Mouse (Mus musculus): ENCODE data around the gene Dnase1l2.
"Not testable (repeated sequence)": the region's sequence is repeated elsewhere in the genome, so short reads cannot be mapped to it uniquely, and the experiment has no call there.

The Dnase1l2 gene

GRCm38 (mm10) chr17:24472512-24472911, 29.6 kb upstream of the Dnase1l2 start:
- DNase-seq (ENCODE audit: low spot score), result peak; percentile 75

DNA sequence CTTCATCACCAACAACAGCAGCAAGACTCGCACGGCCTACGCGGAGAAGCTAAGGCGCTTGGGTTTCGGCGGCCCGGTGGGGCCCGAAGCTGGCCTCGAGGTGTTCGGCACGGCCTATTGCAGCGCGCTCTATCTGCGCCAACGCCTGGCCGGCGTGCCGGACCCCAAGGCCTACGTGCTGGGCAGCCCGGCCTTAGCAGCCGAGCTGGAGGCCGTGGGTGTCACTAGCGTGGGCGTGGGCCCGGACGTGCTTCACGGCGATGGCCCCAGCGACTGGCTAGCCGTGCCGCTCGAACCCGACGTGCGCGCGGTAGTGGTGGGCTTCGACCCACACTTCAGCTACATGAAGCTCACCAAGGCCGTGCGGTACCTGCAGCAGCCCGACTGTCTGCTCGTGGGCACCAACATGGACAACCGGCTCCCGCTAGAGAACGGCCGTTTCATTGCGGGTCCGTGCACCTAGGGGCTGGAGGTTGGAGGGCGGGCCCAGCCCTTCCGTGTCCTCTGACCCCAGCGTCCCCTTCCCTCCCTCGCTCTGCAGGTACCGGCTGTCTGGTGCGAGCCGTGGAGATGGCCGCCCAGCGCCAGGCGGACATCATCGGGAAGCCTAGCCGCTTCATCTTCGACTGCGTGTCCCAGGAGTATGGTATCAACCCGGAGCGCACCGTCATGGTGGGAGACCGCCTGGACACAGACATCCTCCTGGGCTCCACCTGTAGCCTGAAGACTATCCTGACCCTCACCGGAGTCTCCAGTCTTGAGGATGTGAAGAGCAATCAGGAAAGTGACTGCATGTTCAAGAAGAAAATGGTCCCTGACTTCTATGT, 28.0 kb upstream of the Dnase1l2 start:
- DNase-seq (ENCODE audit: low spot score), result peak; percentile 77

DNA sequence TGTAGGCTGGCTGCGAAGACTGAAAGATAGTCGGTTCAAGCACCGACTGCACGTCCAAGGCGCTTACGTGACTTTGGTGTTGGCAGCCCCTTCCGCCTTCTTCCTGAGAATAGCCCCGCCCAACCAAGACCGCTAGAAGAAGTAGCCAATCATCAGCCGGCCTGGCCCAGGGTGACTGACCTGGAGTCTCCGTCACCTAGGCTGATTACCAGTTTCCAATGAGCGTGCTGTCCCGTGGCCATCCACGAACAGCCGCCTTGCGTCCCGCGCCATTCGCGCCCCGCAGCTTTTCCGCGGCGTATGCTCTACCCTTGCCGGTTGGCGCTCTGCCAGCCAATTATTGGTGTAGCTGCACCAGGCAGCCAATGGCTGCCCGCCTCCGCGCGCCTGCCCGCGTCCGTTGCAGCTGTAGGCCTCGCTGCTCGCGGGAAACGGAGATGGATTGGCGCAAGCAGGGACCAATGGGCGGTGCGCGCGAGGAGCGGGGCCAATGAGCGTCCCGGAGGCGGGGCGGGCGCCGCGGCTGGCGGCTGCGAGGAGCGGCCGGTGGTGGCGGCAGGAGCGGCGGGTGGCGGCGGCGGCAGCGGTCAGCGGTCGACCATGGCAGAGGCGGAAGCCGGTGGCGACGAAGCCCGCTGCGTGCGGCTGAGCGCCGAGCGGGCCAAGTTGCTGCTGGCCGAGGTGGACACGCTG, 27.2 kb upstream of the Dnase1l2 start, which contains the start of the genes E4f1 and Pgp:
Gene E4f1 (minus strand): TSS at position 404 of the 693 bp plus-strand sequence.
Gene Pgp (plus strand): TSS at position 483 of the 693 bp plus-strand sequence.
- DNase-seq (ENCODE audit: low spot score), result peak; percentile 99

GRCm38 (mm10) chr17:24469336-24469909, 26.5 kb upstream of the Dnase1l2 start:
- DNase-seq (ENCODE audit: low spot score), result no peak

GRCm38 (mm10) chr17:24468636-24469246, 25.8 kb upstream of the Dnase1l2 start:
- DNase-seq (ENCODE audit: low spot score), result no peak

DNA sequence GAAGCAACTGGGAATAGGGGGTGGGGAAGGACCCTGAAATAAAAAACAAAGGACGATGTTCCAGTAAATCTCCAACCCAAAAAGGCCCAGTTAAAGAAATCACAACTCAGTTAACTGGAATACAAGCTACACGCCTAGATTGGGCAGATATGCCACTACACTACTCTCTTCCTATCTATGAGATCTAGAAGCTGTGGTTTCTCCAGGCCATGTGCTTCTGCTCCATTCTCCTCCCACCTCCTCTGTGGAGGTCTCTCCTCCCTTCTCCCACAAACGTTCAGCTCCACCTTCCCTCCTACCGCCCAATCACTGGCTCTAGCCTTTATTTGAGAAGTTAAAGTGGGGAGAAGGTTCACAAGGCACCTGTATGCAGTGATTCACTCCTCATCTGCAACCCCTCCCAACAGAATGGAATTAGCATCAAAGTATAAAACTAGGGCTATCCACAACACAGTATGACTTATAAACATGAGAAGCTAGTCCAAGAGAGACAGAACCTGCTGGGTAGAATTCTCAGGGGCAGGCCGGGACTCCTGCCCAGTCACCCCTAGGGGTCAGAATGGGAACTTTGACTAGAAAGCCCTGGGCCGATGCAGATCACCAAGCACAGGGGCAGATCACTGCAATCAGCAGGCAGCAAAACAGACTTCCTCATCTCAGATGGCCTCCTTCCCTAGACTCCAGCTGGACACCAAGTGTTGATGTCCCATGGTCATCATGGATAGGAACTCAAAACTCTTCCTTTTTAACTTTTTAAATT, 20.6 kb upstream of the Dnase1l2 start:
- peak; percentile 6 for DNase-seq (ENCODE audit: low spot score)

- no peak for DNase-seq (ENCODE audit: low spot score)
These were observed 20.0 kb upstream of the Dnase1l2 start for GRCm38 (mm10) chr17:24462932-24463331.

GRCm38 (mm10) chr17:24461580-24461979, 18.7 kb upstream of the Dnase1l2 start:
- DNase-seq (ENCODE audit: low spot score), result no peak

DNA sequence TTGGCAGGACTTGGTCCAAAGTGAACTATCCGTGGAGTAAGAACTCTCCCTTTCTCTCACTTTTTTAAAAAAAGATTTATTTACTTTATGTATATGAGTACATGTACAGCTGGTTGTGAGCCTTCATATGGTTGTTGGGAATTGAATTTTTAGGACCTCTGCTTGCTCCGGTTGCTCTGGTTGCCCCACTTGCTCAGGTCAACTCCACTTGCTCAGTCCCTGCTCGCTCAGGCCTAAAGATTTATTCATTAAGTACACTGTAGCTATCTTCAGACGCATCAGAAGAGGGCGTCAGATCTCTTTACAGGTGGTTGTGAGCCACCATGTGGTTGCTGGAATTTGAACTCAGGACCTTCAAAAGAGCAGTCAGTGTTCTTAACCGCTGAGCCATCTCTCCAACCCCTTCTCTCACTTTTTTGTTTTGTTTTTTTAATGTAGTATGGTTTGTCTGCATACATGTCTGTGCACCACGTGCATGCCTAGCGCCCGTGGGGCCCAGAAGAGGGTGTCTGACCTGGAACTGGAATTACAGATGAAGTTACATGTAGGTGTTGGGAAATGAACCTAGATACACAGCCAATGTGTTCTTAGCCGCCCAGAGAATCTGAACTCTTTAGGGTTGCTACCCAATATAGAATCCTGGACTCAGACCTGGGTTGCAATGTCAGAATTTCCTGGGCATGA, 12.8 kb upstream of the Dnase1l2 start:
- DNase-seq (ENCODE audit: low spot score), result not testable (repeated sequence)

DNA sequence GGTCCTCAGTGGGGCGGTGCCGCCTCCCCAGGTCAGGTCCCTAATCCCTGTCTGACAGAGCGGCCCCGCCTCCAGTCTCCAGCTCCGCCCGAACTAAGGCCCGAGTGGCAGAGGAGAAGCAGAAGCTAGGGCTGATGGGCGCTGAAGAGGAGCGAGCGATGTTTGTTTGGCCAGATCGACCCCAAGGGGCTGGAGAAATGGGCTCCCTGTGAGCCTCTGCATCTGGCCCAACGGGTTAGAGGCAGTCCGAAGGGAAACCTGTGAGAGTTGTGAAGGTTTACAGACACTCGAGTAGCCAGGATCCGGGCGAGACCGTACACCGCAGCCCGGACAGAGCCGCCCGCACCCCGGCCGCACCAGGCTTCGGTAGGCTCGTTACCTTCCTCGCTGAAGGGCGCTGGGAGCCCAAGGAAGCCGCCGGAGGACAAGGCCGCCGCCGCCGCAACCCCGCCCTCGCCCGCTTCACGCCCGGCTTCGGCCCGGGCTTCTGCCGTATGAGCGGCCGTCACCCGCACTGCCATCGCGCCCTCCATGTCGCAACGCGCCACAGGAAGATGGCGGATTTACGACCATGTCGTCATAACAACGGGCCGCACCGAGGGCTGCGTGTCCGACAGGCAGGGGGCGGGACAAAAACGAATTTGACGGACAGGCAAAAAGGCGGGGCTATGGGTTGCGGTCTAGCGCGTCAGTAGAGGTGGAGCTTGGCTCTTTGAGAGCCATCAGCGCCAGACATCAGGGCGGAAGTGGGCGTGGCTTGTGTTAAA, 12.0 kb upstream of the Dnase1l2 start:
- DNase-seq (ENCODE audit: low spot score), result peak; percentile 100

GRCm38 (mm10) chr17:24454218-24454755, 11.4 kb upstream of the Dnase1l2 start:
- no peak for DNase-seq (ENCODE audit: low spot score)

GRCm38 (mm10) chr17:24453372-24453771, 10.5 kb upstream of the Dnase1l2 start:
- no peak for DNase-seq (ENCODE audit: low spot score)

GRCm38 (mm10) chr17:24451220-24451619, 8.3 kb upstream of the Dnase1l2 start:
- no peak for DNase-seq (ENCODE audit: low spot score)

DNA sequence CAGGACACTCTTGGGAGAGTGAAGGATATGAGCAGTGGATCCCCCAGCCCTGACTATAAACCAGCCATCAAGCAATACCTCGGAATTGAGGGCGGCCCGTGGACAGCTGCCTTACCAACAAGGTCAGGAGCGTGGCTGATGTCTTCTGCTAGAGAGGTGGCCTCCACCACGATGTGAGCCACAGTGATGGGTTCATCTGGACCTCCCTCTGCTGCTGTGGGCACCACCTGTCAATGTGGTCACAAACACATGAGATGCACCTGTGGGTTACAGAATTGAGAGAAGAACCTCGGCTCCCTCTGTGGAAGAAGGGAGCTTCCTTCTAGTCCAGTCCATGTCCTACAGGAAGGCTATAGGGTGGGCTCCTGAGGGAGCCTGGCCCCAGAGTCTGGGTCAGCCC, 6.6 kb upstream of the Dnase1l2 start:
- DNase-seq (ENCODE audit: low spot score), result no peak

DNA sequence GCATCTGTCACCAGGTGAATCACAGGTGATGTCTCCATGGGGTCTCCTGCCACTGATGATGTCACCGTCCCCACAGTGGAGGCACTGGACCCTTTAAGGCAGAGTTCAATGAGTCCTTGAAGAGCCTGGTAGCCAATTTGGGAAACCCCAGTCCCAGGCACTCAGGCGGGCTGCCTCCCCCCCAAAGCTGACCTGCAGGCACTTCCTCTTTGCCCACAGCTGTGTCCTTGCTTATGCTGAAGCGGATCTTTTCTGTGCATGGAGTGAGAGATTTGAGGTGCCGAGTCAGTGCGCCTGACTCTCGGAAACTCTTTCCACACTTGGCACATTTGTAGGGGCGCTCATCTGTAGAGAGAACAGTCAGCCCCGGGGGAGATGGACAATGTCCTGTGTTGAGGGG, 3.7 kb upstream of the Dnase1l2 start:
- DNase-seq (ENCODE audit: low spot score), result no peak

DNA sequence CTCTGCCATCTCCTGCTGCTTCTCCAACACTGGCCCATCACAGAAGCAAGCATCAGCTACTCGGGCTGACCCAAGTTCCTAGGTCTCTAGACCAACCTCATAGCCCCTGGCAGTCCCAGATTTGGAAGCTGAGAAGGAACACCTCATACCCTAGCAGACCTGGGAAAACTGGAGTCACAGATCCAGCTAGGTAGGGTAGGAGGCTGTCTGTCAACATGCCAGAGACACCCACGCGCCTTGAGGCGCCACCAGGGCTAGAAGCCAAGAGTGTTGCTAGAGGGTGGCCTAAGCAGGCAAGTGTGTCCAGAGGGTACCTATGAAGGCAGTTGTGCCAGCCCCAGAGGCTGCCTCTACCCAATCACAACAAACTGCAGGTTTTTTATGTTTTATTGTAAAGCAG, 504 bp upstream of the Dnase1l2 start:
- DNase-seq (ENCODE audit: low spot score), result peak; percentile 61

GRCm38 (mm10) chr17:24442107-24442506, 798 bp downstream of the Dnase1l2 start:
- peak; percentile 38 for DNase-seq (ENCODE audit: low spot score)

DNA sequence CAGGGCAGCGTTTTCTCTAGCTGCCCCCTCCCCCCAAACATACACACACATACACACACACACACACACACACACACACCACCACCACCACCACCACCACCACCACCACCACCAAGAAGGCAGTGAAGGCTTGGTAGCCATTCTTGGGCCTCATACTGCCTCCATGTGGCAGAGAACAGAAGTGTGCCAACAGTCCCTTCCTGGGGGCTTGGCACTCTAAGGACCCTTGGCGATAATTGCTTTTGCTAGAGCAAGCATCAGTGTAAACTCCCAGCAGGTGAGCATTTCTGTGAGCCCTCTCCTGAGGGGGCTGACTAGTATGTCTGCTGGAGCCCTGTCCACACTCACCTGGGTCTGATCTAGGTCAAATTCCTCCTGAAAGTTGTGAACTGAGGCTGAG, 1.8 kb downstream of the Dnase1l2 start:
- no peak for DNase-seq (ENCODE audit: low spot score)

- DNase-seq (ENCODE audit: low spot score), result peak; percentile 4
These were observed 2.5 kb downstream of the Dnase1l2 start for GRCm38 (mm10) chr17:24440377-24440776.

DNA sequence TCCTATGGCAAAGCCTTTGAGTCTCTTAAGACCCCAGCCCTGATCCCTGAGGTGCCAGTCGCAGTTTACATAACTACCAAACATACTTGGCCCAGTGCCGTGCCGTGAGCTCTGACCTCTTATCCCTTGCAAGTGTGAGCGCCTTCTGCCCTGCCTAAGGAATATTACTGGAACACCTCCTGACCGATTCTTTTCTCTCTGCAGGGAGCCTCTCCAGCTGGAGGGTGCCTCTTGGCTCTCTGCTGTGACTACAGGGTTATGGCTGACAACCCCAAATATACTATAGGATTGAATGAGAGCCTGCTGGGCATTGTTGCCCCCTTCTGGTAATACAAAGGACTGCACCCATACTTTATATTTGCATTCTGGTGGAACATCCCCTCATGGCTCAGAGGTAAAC, 5.9 kb downstream of the Dnase1l2 start:
- no peak for DNase-seq (ENCODE audit: low spot score)
